Comparison of ENCODE assay signal across 31 mouse cellular contexts in genomic region chr2:22954278-22954677, GRCm38 (mm10).
"Had no signal": no experiment of that assay in that cellular context is flagged by ENCODE, and none has a peak within 500 bp of the region (broad histone marks: within the 10 kb centered on the region; RNA-seq: fewer than 3 reads in every experiment).

No protein-coding gene starts in this region.

- H3K9me3 ChIP-seq: heart, embryonic 10.5 days; heart, embryonic 12.5 days; heart, embryonic 13.5 days; heart, embryonic 15.5 days; hindbrain, embryonic 10.5 days; hindbrain, embryonic 12.5 days; hindbrain, embryonic 13.5 days; hindbrain, embryonic 15.5 days; intestine, embryonic 15.5 days; kidney, embryonic 15.5 days had no signal

- H3K4me1 ChIP-seq: heart, embryonic 10.5 days; hindbrain, embryonic 10.5 days; hindbrain, embryonic 12.5 days; hindbrain, embryonic 13.5 days; hindbrain, embryonic 15.5 days; intestine, embryonic 15.5 days; kidney, embryonic 15.5 days had no signal

- H3K4me2 ChIP-seq: heart, embryonic 11.5 days; heart, embryonic 12.5 days; heart, embryonic 13.5 days; heart, embryonic 15.5 days; hindbrain, embryonic 12.5 days; hindbrain, embryonic 13.5 days; hindbrain, embryonic 14.5 days; hindbrain, embryonic 15.5 days; intestine, embryonic 15.5 days; kidney, embryonic 15.5 days had no signal

- H3K4me3 ChIP-seq: heart, embryonic 10.5 days; heart, embryonic 12.5 days; heart, embryonic 13.5 days; heart, embryonic 15.5 days; hindbrain, embryonic 10.5 days; hindbrain, embryonic 12.5 days; hindbrain, embryonic 13.5 days; hindbrain, embryonic 15.5 days; intestine, embryonic 15.5 days; kidney, embryonic 15.5 days; left cerebral cortex, adult 2 months had no signal

- H3K27ac ChIP-seq: heart, embryonic 10.5 days; heart, embryonic 13.5 days; heart, embryonic 15.5 days; hindbrain, embryonic 10.5 days; hindbrain, embryonic 12.5 days; hindbrain, embryonic 13.5 days; hindbrain, embryonic 14.5 days; hindbrain, embryonic 15.5 days; hindbrain, postnatal 0 days; intestine, embryonic 15.5 days; kidney, embryonic 15.5 days; kidney, postnatal 0 days; left cerebral cortex, adult 2 months had no signal

- H3K27me3 ChIP-seq: heart, embryonic 12.5 days; heart, embryonic 13.5 days; heart, embryonic 15.5 days; hindbrain, embryonic 12.5 days; hindbrain, embryonic 13.5 days; hindbrain, embryonic 15.5 days; intestine, embryonic 15.5 days; kidney, embryonic 15.5 days had no signal

- DNase-seq: heart, postnatal 10 days; heart, postnatal 14 days; heart, postnatal 36 days; heart, postnatal 4 days; kidney, adult 11 months; kidney, adult 18-20 months; kidney, adult 2 months; kidney, adult 8-10 months; kidney, adult 9 months; kidney, postnatal 10 days; kidney, postnatal 14 days; kidney, postnatal 25 days; kidney, postnatal 36 days; kidney, postnatal 4 days; layer of hippocampus, adult 9-11 months; layer of hippocampus, postnatal 36 days had no signal

- H3K9ac ChIP-seq: heart, embryonic 12.5 days; heart, embryonic 13.5 days; heart, embryonic 15.5 days; hindbrain, embryonic 12.5 days; hindbrain, embryonic 13.5 days; hindbrain, embryonic 14.5 days; hindbrain, embryonic 15.5 days; intestine, embryonic 15.5 days; kidney, embryonic 15.5 days had no signal

- H3K36me3 ChIP-seq: heart, embryonic 10.5 days; heart, embryonic 15.5 days had no signal
